9 mouse cellular contexts compared by ENCODE assay signal in the genomic region with DNA sequence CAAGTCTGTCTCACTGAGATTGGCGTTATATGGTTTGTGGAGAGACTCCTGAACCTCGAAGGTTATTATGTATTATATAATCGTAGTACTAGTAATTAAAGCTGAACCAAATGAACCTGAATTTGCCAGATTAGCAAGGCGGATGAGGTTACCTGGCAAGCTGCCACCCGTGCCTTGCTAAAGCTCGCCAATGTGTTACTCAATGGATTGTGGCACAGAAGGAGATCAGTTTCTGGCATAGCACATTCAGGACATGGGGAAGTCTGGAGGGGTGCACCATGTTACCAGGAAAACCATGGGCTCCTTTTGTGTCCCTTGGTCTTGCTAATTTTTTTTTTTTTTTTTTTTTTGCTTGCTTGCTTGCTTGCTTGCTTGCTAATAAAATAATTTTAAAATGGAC. TPM values are rescaled to one million over a fixed set of nuclear protein-coding genes. Genes with fewer than 3 reads are reported as not detected.
DNase-seq lines count a peak whose midpoint lies in the region; ATAC-seq and TF ChIP-seq lines count a peak whose summit lies in the region.
"Had no signal": no experiment of that assay in that cellular context is flagged by ENCODE, and none has a peak within 500 bp of the region (broad histone marks: within the 10 kb centered on the region; RNA-seq: fewer than 3 reads in every experiment).

No protein-coding gene starts in this region.

- H3K4me3 ChIP-seq in forebrain, embryonic 10.5 days, result peak overlapping the region; percentile 48; the same call in 1 of the 2 replicates
- no peak overlapping the region for H3K4me3 ChIP-seq in forebrain, embryonic 11.5 days (ENCODE audit: low read depth, low read length)
- H3K4me3 ChIP-seq in limb, embryonic 12.5 days (replicated peaks), result no peak overlapping the region; the same call in 1 of the 2 replicates
- H3K4me3 ChIP-seq in stomach, postnatal 0 days (ENCODE audit: low read depth, low read length), result no peak overlapping the region
- no peak overlapping the region for H3K4me3 ChIP-seq in intestine, postnatal 0 days (ENCODE audit: low read depth, low read length)

- no peaks in the 10 kb centered on the region for H3K27me3 ChIP-seq in forebrain, embryonic 10.5 days (ENCODE audit: poor library complexity, severe bottlenecking)
- H3K27me3 ChIP-seq in forebrain, embryonic 11.5 days (ENCODE audit: control insufficient read depth, insufficient read depth, low read length), result no peaks in the 10 kb centered on the region
- H3K27me3 ChIP-seq in limb, embryonic 12.5 days, result no peaks in the 10 kb centered on the region
- no peaks in the 10 kb centered on the region for H3K27me3 ChIP-seq in stomach, postnatal 0 days (ENCODE audit: control insufficient read depth, insufficient read depth, low read length)
- H3K27me3 ChIP-seq in intestine, postnatal 0 days (replicated peaks; ENCODE audit: control insufficient read depth, insufficient read depth, low read length), result peaks cover 42% of the 10 kb centered on the region

- no peak overlapping the region for H3K4me2 ChIP-seq in forebrain, embryonic 11.5 days (ENCODE audit: low read depth, low read length, severe bottlenecking)
- peak overlapping the region; percentile 57 for H3K4me2 ChIP-seq in limb, embryonic 12.5 days
- peak overlapping the region; percentile 41; the same call in 1 of the 2 replicates for H3K4me2 ChIP-seq in stomach, postnatal 0 days (replicated peaks; ENCODE audit: low read depth)
- no peak overlapping the region for H3K4me2 ChIP-seq in intestine, postnatal 0 days (replicated peaks; ENCODE audit: low read depth)

- peaks cover 12% of the 10 kb centered on the region for H3K4me1 ChIP-seq in forebrain, embryonic 10.5 days
- H3K4me1 ChIP-seq in forebrain, embryonic 11.5 days (replicated peaks; ENCODE audit: control insufficient read depth, insufficient read depth, low read length), result peaks cover 3% of the 10 kb centered on the region; the same call in 1 of the 2 replicates
- H3K4me1 ChIP-seq in limb, embryonic 12.5 days (replicated peaks), result peaks cover 6% of the 10 kb centered on the region
- no peaks in the 10 kb centered on the region for H3K4me1 ChIP-seq in stomach, postnatal 0 days (replicated peaks; ENCODE audit: control insufficient read depth, insufficient read depth)
- H3K4me1 ChIP-seq in intestine, postnatal 0 days (replicated peaks; ENCODE audit: control insufficient read depth, insufficient read depth, low read length), result no peaks in the 10 kb centered on the region

- no peak for DNase-seq in forebrain, embryonic 10.5 days (ENCODE audit: extremely low spot score, low spot score)
- no peak for DNase-seq in forebrain, embryonic 11.5 days (ENCODE audit: low spot score)
- DNase-seq in right cerebral cortex, postnatal 10 days (ENCODE audit: low spot score in 2 of 2), result peak; percentile 59 to 62
- DNase-seq in right cerebral cortex, postnatal 25 days, result no peak
- DNase-seq in stomach, postnatal 0 days (ENCODE audit: low spot score), result no peak
- DNase-seq in spleen, adult 12 weeks (ENCODE audit: low spot score), result no peak

- no peak for TF ChIP-seq CTCF in stomach, postnatal 0 days (IDR thresholded peaks at IDR 0.05; ENCODE audit: low read depth)
- TF ChIP-seq CTCF in intestine, postnatal 0 days (IDR thresholded peaks at IDR 0.05; ENCODE audit: low read depth), result no peak

- H3K9me3 ChIP-seq in forebrain, embryonic 10.5 days, result peaks cover 26% of the 10 kb centered on the region
- H3K9me3 ChIP-seq in forebrain, embryonic 11.5 days (ENCODE audit: control insufficient read depth, low read length), result peaks cover 3% of the 10 kb centered on the region; the same call in 1 of the 2 replicates
- peaks cover 14% of the 10 kb centered on the region; the same call in 1 of the 2 replicates for H3K9me3 ChIP-seq in limb, embryonic 12.5 days
- 0 out of 2 replicates have a peak, but pooled peaks cover 2% of the 10 kb centered on the region for H3K9me3 ChIP-seq in stomach, postnatal 0 days (ENCODE audit: control insufficient read depth, low read length)
- H3K9me3 ChIP-seq in intestine, postnatal 0 days (ENCODE audit: control insufficient read depth), result peaks cover 8% of the 10 kb centered on the region

- no peak overlapping the region for H3K27ac ChIP-seq in forebrain, embryonic 10.5 days
- H3K27ac ChIP-seq in forebrain, embryonic 11.5 days (ENCODE audit: low read depth, low read length), result no peak overlapping the region
- no peak overlapping the region for H3K27ac ChIP-seq in limb, embryonic 12.5 days
- no peak overlapping the region for H3K27ac ChIP-seq in stomach, postnatal 0 days (replicated peaks)
- H3K27ac ChIP-seq in intestine, postnatal 0 days (ENCODE audit: low read depth, low read length), result no peak overlapping the region

- H3K36me3 ChIP-seq in forebrain, embryonic 10.5 days (replicated peaks), result no peaks in the 10 kb centered on the region
- no peaks in the 10 kb centered on the region for H3K36me3 ChIP-seq in forebrain, embryonic 11.5 days (ENCODE audit: control insufficient read depth, insufficient read depth, low read length)
- no peaks in the 10 kb centered on the region for H3K36me3 ChIP-seq in limb, embryonic 12.5 days
- H3K36me3 ChIP-seq in stomach, postnatal 0 days (ENCODE audit: control insufficient read depth, insufficient read depth, low read length), result no peaks in the 10 kb centered on the region
- no peaks in the 10 kb centered on the region for H3K36me3 ChIP-seq in intestine, postnatal 0 days (ENCODE audit: control insufficient read depth, insufficient read depth)

- no peak for ATAC-seq in forebrain, embryonic 11.5 days (replicated peaks; ENCODE audit: low FRiP score)
- no peak for ATAC-seq in limb, embryonic 12.5 days (ENCODE audit: insufficient number of reproducible peaks, insufficient read depth, low FRiP score, low TSS enrichment, low read depth)
- no peak for ATAC-seq in stomach, postnatal 0 days (ENCODE audit: low FRiP score, low TSS enrichment)
- ATAC-seq in intestine, postnatal 0 days, result no peak

- 93% methylated on average over 6 of the region's 6 CpGs for WGBS in forebrain, embryonic 10.5 days
- WGBS in forebrain, embryonic 11.5 days, result 86% methylated on average over 6 of the region's 6 CpGs
- WGBS in limb, embryonic 12.5 days, result 89% methylated on average over 6 of the region's 6 CpGs
- 86% methylated on average over 6 of the region's 6 CpGs for WGBS in stomach, postnatal 0 days
- 77% methylated on average over 6 of the region's 6 CpGs for WGBS in intestine, postnatal 0 days

- H3K9ac ChIP-seq in forebrain, embryonic 11.5 days (ENCODE audit: low read length), result no peak overlapping the region
- H3K9ac ChIP-seq in limb, embryonic 12.5 days (replicated peaks), result no peak overlapping the region
- H3K9ac ChIP-seq in stomach, postnatal 0 days (ENCODE audit: low read length), result no peak overlapping the region
- no peak overlapping the region for H3K9ac ChIP-seq in intestine, postnatal 0 days (ENCODE audit: low read depth, low read length)

- no peak for TF ChIP-seq EP300 in stomach, postnatal 0 days (optimal IDR thresholded peaks at IDR 0.05)

RNA-seq across cellular contexts. Expression of a gene that starts 8.5 kb away (rescaled TPM):
- 0.17 TPM in 1 of 2 replicates, not detected in the other for polyA plus RNA-seq in forebrain, embryonic 10.5 days (2016; fragmentation: Nextera tagmentation; extraction: Ambion mirVana)
- 0.23 TPM in 1 of 2 replicates, not detected in the other for polyA plus RNA-seq in forebrain, embryonic 11.5 days (2014; fragmentation: Nextera tagmentation; extraction: Ambion mirVana)
- polyA plus RNA-seq in limb, embryonic 12.5 days (2016; fragmentation: Nextera tagmentation; extraction: Ambion mirVana), result 0.25 TPM in 1 of 2 replicates, not detected in the other
- 0.15 and 0.42 TPM in 2 replicates for polyA plus RNA-seq in stomach, postnatal 0 days (2015; fragmentation: Nextera tagmentation; extraction: Ambion mirVana)
- 0.18 TPM in 1 of 2 replicates, not detected in the other for polyA plus RNA-seq in intestine, postnatal 0 days (2015; fragmentation: Nextera tagmentation; extraction: Ambion mirVana)

RNA-seq across cellular contexts. Expression of a gene that starts 8.7 kb away (rescaled TPM):
- 12.9 and 13.2 TPM in 2 replicates for polyA plus RNA-seq in forebrain, embryonic 10.5 days (2016; fragmentation: Nextera tagmentation; extraction: Ambion mirVana)
- 15.2 and 15.9 TPM in 2 replicates for polyA plus RNA-seq in forebrain, embryonic 11.5 days (2014; fragmentation: Nextera tagmentation; extraction: Ambion mirVana)
- polyA plus RNA-seq in limb, embryonic 12.5 days (2016; fragmentation: Nextera tagmentation; extraction: Ambion mirVana), result 15.6 and 15.9 TPM in 2 replicates
- polyA plus RNA-seq in stomach, postnatal 0 days (2015; fragmentation: Nextera tagmentation; extraction: Ambion mirVana), result 4.8 and 5.5 TPM in 2 replicates
- polyA plus RNA-seq in intestine, postnatal 0 days (2015; fragmentation: Nextera tagmentation; extraction: Ambion mirVana), result 3.1 and 3.2 TPM in 2 replicates

RNA-seq across cellular contexts. Expression of a gene that starts 23.8 kb away (rescaled TPM):
- not detected in 2 replicates for polyA plus RNA-seq in forebrain, embryonic 10.5 days (2016; fragmentation: Nextera tagmentation; extraction: Ambion mirVana)
- polyA plus RNA-seq in forebrain, embryonic 11.5 days (2014; fragmentation: Nextera tagmentation; extraction: Ambion mirVana), result not detected in 2 replicates
- not detected in 2 replicates for polyA plus RNA-seq in limb, embryonic 12.5 days (2016; fragmentation: Nextera tagmentation; extraction: Ambion mirVana)
- 196 and 201 TPM in 2 replicates for polyA plus RNA-seq in stomach, postnatal 0 days (2015; fragmentation: Nextera tagmentation; extraction: Ambion mirVana)
- polyA plus RNA-seq in intestine, postnatal 0 days (2015; fragmentation: Nextera tagmentation; extraction: Ambion mirVana), result not detected in 2 replicates
- polyA plus RNA-seq: C2C12 had no signal

RNA-seq across cellular contexts. Expression of a gene that starts 24.2 kb away (rescaled TPM):
- polyA plus RNA-seq in forebrain, embryonic 10.5 days (2016; fragmentation: Nextera tagmentation; extraction: Ambion mirVana), result 39.6 and 41.9 TPM in 2 replicates
- polyA plus RNA-seq in forebrain, embryonic 11.5 days (2014; fragmentation: Nextera tagmentation; extraction: Ambion mirVana), result 43.4 and 48.7 TPM in 2 replicates
- polyA plus RNA-seq in limb, embryonic 12.5 days (2016; fragmentation: Nextera tagmentation; extraction: Ambion mirVana), result 57.6 and 61.1 TPM in 2 replicates
- polyA plus RNA-seq in stomach, postnatal 0 days (2015; fragmentation: Nextera tagmentation; extraction: Ambion mirVana), result 12.9 and 13.8 TPM in 2 replicates
- 4.6 and 5.1 TPM in 2 replicates for polyA plus RNA-seq in intestine, postnatal 0 days (2015; fragmentation: Nextera tagmentation; extraction: Ambion mirVana)

RNA-seq across cellular contexts. Expression of a gene that starts 44.9 kb away (rescaled TPM):
- 3.8 and 5.1 TPM in 2 replicates for polyA plus RNA-seq in forebrain, embryonic 10.5 days (2016; fragmentation: Nextera tagmentation; extraction: Ambion mirVana)
- 3.5 and 4.1 TPM in 2 replicates for polyA plus RNA-seq in forebrain, embryonic 11.5 days (2014; fragmentation: Nextera tagmentation; extraction: Ambion mirVana)
- 2.1 and 2.8 TPM in 2 replicates for polyA plus RNA-seq in limb, embryonic 12.5 days (2016; fragmentation: Nextera tagmentation; extraction: Ambion mirVana)
- 15.5 and 17.0 TPM in 2 replicates for polyA plus RNA-seq in stomach, postnatal 0 days (2015; fragmentation: Nextera tagmentation; extraction: Ambion mirVana)
- polyA plus RNA-seq in intestine, postnatal 0 days (2015; fragmentation: Nextera tagmentation; extraction: Ambion mirVana), result 3.2 and 3.7 TPM in 2 replicates

Comparison
In these comparisons a context has a peak if more than half of its experiments do, and no peak if none do; other contexts are left out.
1. DNase-seq: peak in right cerebral cortex, postnatal 10 days (2 of 2); none in forebrain, embryonic 10.5 days (single experiment), forebrain, embryonic 11.5 days (single experiment), right cerebral cortex, postnatal 25 days (single experiment), stomach, postnatal 0 days (single experiment) and spleen, adult 12 weeks (single experiment).
2. H3K4me2 ChIP-seq: peak in limb, embryonic 12.5 days (single experiment) and stomach, postnatal 0 days (single experiment); none in forebrain, embryonic 11.5 days (single experiment) and intestine, postnatal 0 days (single experiment).
3. RNA of a gene that starts 23.8 kb away (polyA plus RNA-seq): 196 to 201 TPM in stomach, postnatal 0 days; not detected in forebrain, embryonic 11.5 days, not detected in intestine, postnatal 0 days, not detected in forebrain, embryonic 10.5 days and not detected in limb, embryonic 12.5 days; every median in the first group is over 100 times any median in the second.